Mouse (Mus musculus) liver, embryonic 18 days (tissue): ENCODE measurements around the gene Olfr1383. TPM values are rescaled to one million over a fixed set of nuclear protein-coding genes. Genes with fewer than 3 reads are reported as not detected.

Experiments used
- polyA plus RNA-seq: library from polyadenylated mRNA; depleted of rRNA; stranded (reverse); fragments of >200 nt; gene quantifications from 2 replicates; pipeline ENCODE4 v1.2.3, GENCODE M21; 2012; rRNA removed

The Olfr1383 gene
- polyA plus RNA-seq, result not detected in 2 replicates

DNA sequence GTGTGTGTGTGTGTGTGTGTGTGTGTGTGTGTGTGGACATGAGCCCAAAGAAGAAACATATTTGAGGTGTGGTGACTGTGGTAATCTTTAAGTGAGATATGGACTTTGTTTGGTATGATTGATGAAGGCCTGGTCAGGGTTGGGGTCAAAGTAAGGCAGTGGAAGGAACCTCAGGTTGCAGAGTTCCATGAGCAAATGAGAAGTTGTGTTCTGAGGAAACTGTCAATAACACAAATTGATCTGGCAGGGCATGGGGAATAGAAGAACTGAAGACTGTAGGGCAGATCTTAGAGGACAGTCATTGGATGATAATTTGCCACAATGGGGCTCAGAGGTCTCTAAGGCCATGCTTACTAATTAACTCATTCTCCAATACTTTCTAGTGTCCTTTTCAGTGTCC is at the start of gene Olfr1383:
TSS of gene Olfr1383 (plus strand) at position 301 of the 400 bp plus-strand sequence.

DNA sequence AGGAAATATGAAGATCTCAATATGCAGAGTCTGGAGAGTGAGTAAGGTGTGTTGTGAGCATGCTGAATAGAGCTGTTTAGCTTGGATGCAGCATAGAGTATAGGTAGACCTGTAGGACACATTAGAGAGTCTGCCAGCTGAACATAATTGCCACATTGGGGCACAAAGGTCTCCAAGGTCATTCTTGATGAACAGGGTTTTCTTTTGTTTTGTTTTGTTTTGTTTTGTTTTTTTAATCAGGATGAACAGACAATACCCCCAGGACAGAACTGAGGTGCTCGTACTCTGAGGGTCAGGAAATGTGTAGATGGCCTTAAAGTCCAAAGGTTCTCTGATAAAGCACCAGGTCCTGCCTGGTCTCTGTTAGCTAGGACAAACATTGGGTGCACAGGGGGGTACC is 30.7 kb upstream of the Olfr1383 start, which contains the start of gene Olfr1385:
TSS of gene Olfr1385 (plus strand) at position 301 of the 400 bp plus-strand sequence.

DNA sequence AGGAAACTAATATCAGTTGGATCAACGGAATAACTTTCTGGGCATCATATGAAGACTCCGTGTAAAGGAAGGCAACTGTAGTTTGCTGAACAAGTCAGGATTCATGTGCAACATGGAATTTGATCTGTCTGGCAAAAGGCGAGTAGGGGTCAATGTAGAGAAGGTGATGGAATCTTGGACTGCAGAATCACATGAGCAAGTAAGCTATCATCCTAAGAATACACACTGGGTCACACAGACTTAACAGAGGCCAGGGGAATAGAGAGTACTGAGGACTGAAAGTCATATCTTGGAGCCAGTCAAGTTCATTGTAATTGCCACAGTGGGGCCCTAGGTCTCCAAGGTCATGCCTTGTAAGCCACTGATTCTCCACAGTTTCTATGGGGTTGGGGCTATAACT is 8.5 kb downstream of the Olfr1383 start, which contains the start of gene Olfr1382:
TSS of gene Olfr1382 (plus strand) at position 301 of the 400 bp plus-strand sequence.

DNA sequence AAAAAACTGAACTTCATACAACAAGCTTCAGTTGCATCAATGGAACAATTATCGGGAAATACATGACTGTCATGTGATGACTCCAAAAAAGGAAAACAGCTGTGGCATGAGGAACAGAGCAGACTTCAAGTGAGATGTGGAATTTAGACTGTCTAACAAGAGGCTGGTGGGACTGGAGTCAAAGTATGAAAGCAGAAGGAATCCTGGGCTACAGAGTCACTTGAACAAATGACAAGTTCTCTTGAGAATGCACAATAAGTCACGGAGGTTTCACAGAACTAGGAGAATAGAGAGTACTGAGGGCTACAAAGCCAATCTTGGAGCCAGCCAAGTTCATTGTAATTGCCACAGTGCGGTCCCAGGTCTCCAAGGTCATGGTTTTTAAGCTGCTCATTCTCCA is 23.7 kb downstream of the Olfr1383 start, which contains the start of gene Olfr1381:
TSS of gene Olfr1381 (plus strand) at position 301 of the 400 bp plus-strand sequence.

DNA sequence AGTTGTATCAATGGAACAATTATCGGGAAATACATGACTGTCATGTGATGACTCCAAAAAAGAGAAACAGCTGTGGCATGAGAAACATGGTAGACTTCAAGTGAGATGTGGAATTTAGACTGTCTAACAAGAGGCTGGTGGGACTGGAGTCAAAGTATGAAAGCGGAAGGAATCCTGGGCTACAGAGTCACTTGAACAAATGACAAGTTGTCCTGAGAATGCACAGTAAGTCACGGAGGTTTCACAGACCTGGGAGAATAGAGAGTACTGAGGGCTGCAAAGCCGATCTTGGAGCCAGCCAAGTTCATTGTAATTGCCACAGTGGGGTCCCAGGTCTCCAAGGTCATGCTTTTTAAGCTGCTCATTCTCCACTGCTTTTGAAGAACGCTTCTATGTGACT is 37.1 kb downstream of the Olfr1383 start, which contains the start of gene Olfr1380:
TSS of gene Olfr1380 (plus strand) at position 301 of the 400 bp plus-strand sequence.

Other genes starting within 250 kb of the Olfr1383 start
- 0.10 and 0.14 TPM in 2 replicates for gene Olfr1393, start 241.3 kb upstream of the Olfr1383 start, polyA plus RNA-seq
- gene Olfr1392, start 234.4 kb upstream of the Olfr1383 start, polyA plus RNA-seq, result 0.02 TPM in 2 replicates
- not detected in 2 replicates for gene Olfr10, start 214.9 kb upstream of the Olfr1383 start, polyA plus RNA-seq
- not detected in 2 replicates for gene Olfr1391, start 196.9 kb upstream of the Olfr1383 start, polyA plus RNA-seq
- gene Olfr1390, start 184.5 kb upstream of the Olfr1383 start, polyA plus RNA-seq, result not detected in 2 replicates
- gene Olfr1389, start 96.6 kb upstream of the Olfr1383 start, polyA plus RNA-seq, result not detected in 2 replicates
- gene Olfr1388, start 83.0 kb upstream of the Olfr1383 start, polyA plus RNA-seq, result 0.05 and 0.06 TPM in 2 replicates
- gene Olfr1387, start 64.3 kb upstream of the Olfr1383 start, polyA plus RNA-seq, result not detected in 2 replicates
- not detected in 2 replicates for gene Olfr1386, start 54.6 kb upstream of the Olfr1383 start, polyA plus RNA-seq
- not detected in 2 replicates for gene Olfr1385, start 30.6 kb upstream of the Olfr1383 start, polyA plus RNA-seq
- not detected in 2 replicates for gene Olfr1384, start 12.9 kb upstream of the Olfr1383 start, polyA plus RNA-seq
- not detected in 2 replicates for gene Olfr1382, start 8.6 kb downstream of the Olfr1383 start, polyA plus RNA-seq
- gene Olfr1381, start 23.8 kb downstream of the Olfr1383 start, polyA plus RNA-seq, result not detected in 2 replicates
- not detected in 2 replicates for gene Olfr1380, start 37.2 kb downstream of the Olfr1383 start, polyA plus RNA-seq
- gene Flt4, start 89.6 kb downstream of the Olfr1383 start, polyA plus RNA-seq, result 3.6 and 4.3 TPM in 2 replicates
- 0.09 and 0.10 TPM in 2 replicates for gene Scgb3a1, start 144.0 kb downstream of the Olfr1383 start, polyA plus RNA-seq
- 14.4 and 14.9 TPM in 2 replicates for gene Cnot6, start 193.1 kb downstream of the Olfr1383 start, polyA plus RNA-seq